Mouse (Mus musculus) hindbrain, embryonic 11.5 days (tissue): ENCODE measurements at regions not wholly inside any gene's neighbourhood (a gene's known extent, or its start where the extent isn't known, plus 50 kb on each side); places are given as distances from the start of the nearest gene placed in this dataset.
"Not testable (repeated sequence)": the region's sequence is repeated elsewhere in the genome, so short reads cannot be mapped to it uniquely, and the experiment has no call there.

Experiments used
- ATAC-seq: fragments of 200-750 bp; cut with Nextera tagmentation; 2 replicates; pipeline ENCODE4 v1.8.0; 2017; ENCODE audit warnings: mild to moderate bottlenecking, moderate TSS enrichment, moderate library complexity; ENCODE audit not compliant: low FRiP score
- DNase-seq: peaks from one replicate; pipeline ENCODE4 v3.0.0-alpha.2; 2015; ENCODE audit warnings: low spot score
- H3K27ac ChIP-seq: fragments of 300-500 bp; sonication (generic); 2 replicates; pipeline ENCODE4 v1.5.1; 2014; ENCODE audit warnings: mild to moderate bottlenecking, low read depth, low read length
- H3K27me3 ChIP-seq: fragments of 300-500 bp; sonication (generic); 2 replicates; pipeline ENCODE4 v1.6.1; 2014; ENCODE audit warnings: mild to moderate bottlenecking, low read length, moderate library complexity, mixed read lengths; ENCODE audit not compliant: control insufficient read depth, insufficient read depth
- H3K36me3 ChIP-seq: fragments of 300-500 bp; sonication (generic); 2 replicates; pipeline ENCODE4 v1.6.1; 2014; ENCODE audit warnings: mild to moderate bottlenecking, low read length, moderate library complexity, mixed read lengths; ENCODE audit not compliant: control insufficient read depth, insufficient read depth
- H3K4me1 ChIP-seq: fragments of 300-500 bp; sonication (generic); replicated peaks from 2 replicates; pipeline ENCODE4 v1.6.1; 2014; ENCODE audit warnings: low read length, mixed read lengths; ENCODE audit not compliant: control insufficient read depth, insufficient read depth
- H3K4me2 ChIP-seq: fragments of 300-500 bp; sonication (generic); replicated peaks from 2 replicates; pipeline ENCODE4 v1.6.1; 2014; ENCODE audit warnings: mild to moderate bottlenecking, low read depth, low read length
- H3K4me3 ChIP-seq: fragments of 300-500 bp; sonication (generic); 2 replicates; pipeline ENCODE4 v1.5.1; 2014; ENCODE audit warnings: low read depth, low read length
- H3K9ac ChIP-seq: fragments of 300-500 bp; sonication (generic); 2 replicates; pipeline ENCODE4 v1.6.1; 2014; ENCODE audit warnings: low read depth, low read length
- H3K9me3 ChIP-seq: fragments of 300-500 bp; sonication (generic); 2 replicates; pipeline ENCODE4 v1.6.1; 2016; ENCODE audit warnings: low read length; ENCODE audit not compliant: control insufficient read depth
- WGBS: fragments of 180-500 bp; shearing (Covaris S2); extraction: QIAGEN DNeasy Blood & Tissue Kit; methylation state at CpG from one replicate; pipeline ENCODE4 v1.1.7; 2014; 5-methylcytosine and 5-hydroxymethylcytosine counted together

- Histone ChIP-seq H3K4me3 (no peak overlapping the region), H3K4me2 (no peak overlapping the region), H3K9me3 (no peaks in the 10 kb centered on the region), H3K9ac (no peak overlapping the region), H3K36me3 (no peaks in the 10 kb centered on the region), H3K4me1 (no peaks in the 10 kb centered on the region), H3K27me3 (no peaks in the 10 kb centered on the region), H3K27ac (no peak overlapping the region)
- WGBS, result 74% methylated on average over 4 of the region's 4 CpGs
- ATAC-seq (no peak), DNase-seq (no peak)
Measured at GRCm38 (mm10) chr3:6100863-6101262, 350.3 kb downstream of the Gm8797 start.

GRCm38 (mm10) chr3:6102866-6103265, 352.3 kb downstream of the Gm8797 start:
- H3K9ac ChIP-seq, result no peak overlapping the region
- H3K36me3 ChIP-seq, result no peaks in the 10 kb centered on the region
- no peak overlapping the region for H3K4me3 ChIP-seq
- H3K4me1 ChIP-seq, result no peaks in the 10 kb centered on the region
- no peak for DNase-seq
- WGBS, result 85% methylated on average over 1 of the region's 1 CpGs
- H3K4me2 ChIP-seq, result no peak overlapping the region
- H3K27me3 ChIP-seq, result no peaks in the 10 kb centered on the region
- H3K27ac ChIP-seq, result no peak overlapping the region
- ATAC-seq, result no peak
- no peaks in the 10 kb centered on the region for H3K9me3 ChIP-seq

- no peak overlapping the region for H3K9ac ChIP-seq
- H3K4me1 ChIP-seq, result no peaks in the 10 kb centered on the region
- H3K27ac ChIP-seq, result no peak overlapping the region
- peak; percentile 61 for DNase-seq
- H3K4me2 ChIP-seq, result no peak overlapping the region
- H3K36me3 ChIP-seq, result no peaks in the 10 kb centered on the region
- H3K4me3 ChIP-seq, result no peak overlapping the region
- H3K27me3 ChIP-seq, result no peaks in the 10 kb centered on the region
- no peaks in the 10 kb centered on the region for H3K9me3 ChIP-seq
- ATAC-seq, result peak; percentile 75
- 7% methylated on average over 2 of the region's 2 CpGs for WGBS
Measured at GRCm38 (mm10) chr3:6106659-6107058, 356.1 kb downstream of the Gm8797 start.

GRCm38 (mm10) chr3:6107377-6108155, 357.0 kb downstream of the Gm8797 start:
- WGBS, result 72% methylated on average over 8 of the region's 8 CpGs
- Histone ChIP-seq H3K4me3 (no peak overlapping the region), H3K9ac (no peak overlapping the region), H3K4me1 (no peaks in the 10 kb centered on the region), H3K4me2 (no peak overlapping the region), H3K36me3 (no peaks in the 10 kb centered on the region), H3K27ac (no peak overlapping the region; the same call in 1 of the 2 replicates), H3K27me3 (no peaks in the 10 kb centered on the region), H3K9me3 (no peaks in the 10 kb centered on the region)
- no peak for ATAC-seq
- peak; percentile 15 for DNase-seq

GRCm38 (mm10) chr3:6118721-6119120, 368.1 kb downstream of the Gm8797 start:
- no peak for DNase-seq
- Histone ChIP-seq H3K4me1 (no peaks in the 10 kb centered on the region), H3K4me2 (no peak overlapping the region), H3K27ac (no peak overlapping the region), H3K4me3 (no peak overlapping the region), H3K36me3 (no peaks in the 10 kb centered on the region), H3K9me3 (no peaks in the 10 kb centered on the region), H3K27me3 (no peaks in the 10 kb centered on the region), H3K9ac (no peak overlapping the region)
- no peak for ATAC-seq
- 86% methylated on average over 1 of the region's 1 CpGs for WGBS

- DNase-seq, H3K4me2 ChIP-seq, H3K9me3 ChIP-seq, H3K27ac ChIP-seq, H3K4me1 ChIP-seq, H3K9ac ChIP-seq, H3K36me3 ChIP-seq, H3K4me3 ChIP-seq, H3K27me3 ChIP-seq: not testable (repeated sequence)
- ATAC-seq, result peak; percentile 56
- 82% methylated on average over 9 of the region's 9 CpGs for WGBS
Measured at GRCm38 (mm10) chr3:6135754-6136153, 385.1 kb downstream of the Gm8797 start.

- H3K9ac ChIP-seq, result no peak overlapping the region
- no peak overlapping the region for H3K27ac ChIP-seq
- DNase-seq (no peak), ATAC-seq (no peak)
- H3K9me3 ChIP-seq, result no peaks in the 10 kb centered on the region
- no peak overlapping the region for H3K4me3 ChIP-seq
- no peak overlapping the region for H3K4me2 ChIP-seq
- no peaks in the 10 kb centered on the region for H3K27me3 ChIP-seq
- WGBS, result 92% methylated on average over 14 of the region's 17 CpGs
- no peaks in the 10 kb centered on the region for H3K36me3 ChIP-seq
- no peaks in the 10 kb centered on the region for H3K4me1 ChIP-seq
Measured at GRCm38 (mm10) chr3:6137374-6137773, 386.8 kb downstream of the Gm8797 start.

GRCm38 (mm10) chr3:6173775-6174174, 423.2 kb downstream of the Gm8797 start:
- Histone ChIP-seq H3K27ac (no peak overlapping the region), H3K9me3 (no peaks in the 10 kb centered on the region), H3K4me3 (no peak overlapping the region), H3K4me1 (no peaks in the 10 kb centered on the region), H3K27me3 (no peaks in the 10 kb centered on the region), H3K4me2 (no peak overlapping the region), H3K36me3 (no peaks in the 10 kb centered on the region), H3K9ac (no peak overlapping the region)
- ATAC-seq (no peak), DNase-seq (no peak)
- 23% methylated on average over 1 of the region's 1 CpGs for WGBS

GRCm38 (mm10) chr3:6182533-6182932, 431.9 kb downstream of the Gm8797 start:
- Histone ChIP-seq H3K4me1 (no peaks in the 10 kb centered on the region), H3K4me3 (no peak overlapping the region), H3K27me3 (no peaks in the 10 kb centered on the region), H3K9ac (no peak overlapping the region), H3K36me3 (no peaks in the 10 kb centered on the region), H3K4me2 (no peak overlapping the region), H3K9me3 (no peaks in the 10 kb centered on the region), H3K27ac (no peak overlapping the region)
- ATAC-seq, result no peak
- 91% methylated on average over 2 of the region's 2 CpGs for WGBS
- no peak for DNase-seq
